Mouse (Mus musculus) G1E (cell line): Measurements from ENCODE around the gene Serp1. TPM values are rescaled to one million over a fixed set of nuclear protein-coding genes. Genes with fewer than 3 reads are reported as not detected.

Experiments
- ATAC-seq: 2 replicates; pipeline ENCODE4 v1.8.0; 2016; ENCODE audit warnings: mild to moderate bottlenecking; ENCODE audit not compliant: insufficient number of reproducible peaks, poor library complexity, low FRiP score, severe bottlenecking; ENCODE audit errors: extremely low read depth
- DNase-seq: peaks from one replicate; pipeline ENCODE4 v3.0.0; 2012; ENCODE audit warnings: low spot score
- H3K27me3 ChIP-seq: 2 replicates; pipeline ENCODE4 v1.6.1; 2012; ENCODE audit warnings: mild to moderate bottlenecking, low read length, inconsistent platforms; ENCODE audit not compliant: insufficient read depth
- H3K36me3 ChIP-seq: replicated peaks from 2 replicates; pipeline ENCODE3; 2012; ENCODE audit warnings: mild to moderate bottlenecking, inconsistent platforms
- H3K4me1 ChIP-seq: 2 replicates; pipeline ENCODE4 v1.6.1; 2012; ENCODE audit warnings: low read depth, low read length, inconsistent platforms, mixed read lengths; ENCODE audit not compliant: insufficient read depth
- H3K4me3 ChIP-seq: 2 replicates; pipeline ENCODE4 v1.5.1; 2012; ENCODE audit warnings: low read depth, mild to moderate bottlenecking, inconsistent platforms, low read length, moderate library complexity, mixed read lengths
- H3K9me3 ChIP-seq: replicated peaks from 2 replicates; pipeline ENCODE4 v1.6.1; 2012; ENCODE audit warnings: inconsistent platforms
- CTCF ChIP-seq: IDR thresholded peaks from 2 replicates; pipeline ENCODE4 v1.5.1; 2012; ENCODE audit warnings: low read depth, low read length, inconsistent platforms, mixed read lengths
- GATA1 ChIP-seq: IDR thresholded peaks from 2 replicates; pipeline ENCODE4 v1.6.1; 2012; ENCODE audit warnings: borderline replicate concordance, low read length, inconsistent platforms, mixed read lengths
- GATA2 ChIP-seq: IDR thresholded peaks from 2 replicates; pipeline ENCODE4 v1.6.1; 2012; ENCODE audit warnings: low read depth, low read length, inconsistent platforms, borderline replicate concordance
- POLR2AphosphoS5 ChIP-seq: IDR thresholded peaks from 2 replicates; pipeline ENCODE4 v1.6.1; 2012; ENCODE audit warnings: low read depth, low read length, inconsistent platforms; ENCODE audit not compliant: insufficient replicate concordance
- TAL1 ChIP-seq: conservative IDR thresholded peaks from 2 replicates; pipeline ENCODE4 v1.6.1; 2012; ENCODE audit warnings: low read depth, low read length, inconsistent platforms, mixed read lengths
- polyA plus RNA-seq: library from polyadenylated mRNA; stranded (reverse); fragments of >175 nt; gene quantifications from 2 replicates; pipeline ENCODE4 v1.2.3, GENCODE M21; 2012
- total RNA-seq, 2 experiments: library from RNA; stranded (forward) in 1 of 2; stranded (reverse) in 1 of 2; fragments of 200-1000 nt in 1 of 2; fragments of >200 nt in 1 of 2; fragmentation: Nextera tagmentation in 1 of 2; gene quantifications; 2 replicates each; pipeline ENCODE4 v1.2.3; 2014 to 2017

Serp1 gene
- total and polyA plus RNA-seq, 3 experiments = 60.5 to 102 (median 89.9) TPM

DNA sequence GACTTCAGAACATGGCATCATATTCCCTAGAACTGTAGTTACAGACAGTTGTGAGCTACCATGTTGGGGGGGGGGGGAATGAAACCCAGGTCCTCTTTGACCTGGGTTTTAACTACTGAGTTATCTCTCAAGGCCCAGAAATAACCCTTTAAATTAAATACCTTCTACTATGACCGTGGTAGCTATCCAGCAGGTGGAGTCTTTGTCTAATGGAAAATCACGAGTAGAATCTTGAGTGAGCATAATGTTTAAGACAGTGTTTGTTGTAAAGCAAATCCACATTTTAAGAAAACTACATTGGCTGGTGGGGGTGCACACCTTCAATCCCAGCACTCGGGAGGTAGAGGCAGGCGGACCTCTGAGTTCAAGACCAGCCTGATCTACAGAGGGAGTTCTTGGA, 12.2 kb downstream of the Serp1 start:
- Histone ChIP-seq H3K4me1 (peaks cover 3% of the 10 kb centered on the region; the same call in 1 of the 2 replicates), H3K27me3 (peaks cover 15% of the 10 kb centered on the region; the same call in 1 of the 2 replicates), H3K36me3 (no peaks in the 10 kb centered on the region), H3K9me3 (no peaks in the 10 kb centered on the region), H3K4me3 (no peak overlapping the region)
- DNase-seq (no peak), ATAC-seq (no peak)
- TF ChIP-seq GATA2 (no peak), POLR2AphosphoS5 (no peak), GATA1 (no peak), CTCF (no peak), TAL1 (no peak)

DNA sequence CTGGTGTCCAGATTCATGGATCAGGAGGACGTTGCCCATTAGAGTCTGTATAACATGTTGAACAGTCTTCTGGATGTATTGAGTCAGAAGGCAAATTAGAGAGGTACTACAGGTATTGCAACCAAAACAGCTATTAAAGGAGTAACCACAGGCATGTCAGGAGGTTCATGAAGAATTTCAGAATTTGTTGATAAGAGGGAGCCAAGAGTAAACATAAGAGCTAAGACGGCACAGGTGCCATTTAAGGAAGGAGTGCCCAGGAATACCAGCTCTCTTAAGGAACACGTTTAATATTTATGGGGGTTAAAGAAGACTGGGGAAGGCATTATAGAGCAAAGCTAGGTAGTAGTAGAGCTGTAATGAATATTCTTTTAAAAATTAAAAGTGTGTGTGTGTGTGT, 13.0 kb downstream of the Serp1 start:
- DNase-seq = no peak
- Histone ChIP-seq H3K4me3 (no peak overlapping the region), H3K4me1 (peaks cover 3% of the 10 kb centered on the region; the same call in 1 of the 2 replicates), H3K36me3 (no peaks in the 10 kb centered on the region), H3K27me3 (peaks cover 15% of the 10 kb centered on the region; the same call in 1 of the 2 replicates), H3K9me3 (no peaks in the 10 kb centered on the region)
- TF ChIP-seq GATA2 (no peak), POLR2AphosphoS5 (no peak), TAL1 (no peak), CTCF (no peak), GATA1 (no peak)
- ATAC-seq = no peak

DNA sequence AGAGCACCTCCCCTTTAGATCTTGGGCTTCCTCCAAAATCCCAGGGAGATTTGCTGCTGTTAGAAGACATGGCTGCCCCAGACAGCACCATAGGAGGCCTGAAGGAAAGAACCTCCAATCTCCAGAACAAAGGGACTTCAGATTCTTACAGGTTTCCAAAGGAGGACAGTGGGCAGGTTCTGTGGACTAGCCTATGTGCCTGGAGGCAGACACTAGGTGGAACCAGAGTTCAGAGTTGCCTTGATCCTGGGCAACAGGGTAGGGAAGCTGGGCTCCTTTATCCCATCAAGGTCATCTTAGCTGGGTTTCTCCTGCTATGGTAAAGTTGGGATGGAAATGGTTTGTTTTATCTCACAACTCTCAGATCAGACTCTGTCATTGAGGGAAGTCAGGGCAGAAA, 14.1 kb downstream of the Serp1 start:
- no peaks in the 10 kb centered on the region for H3K36me3 ChIP-seq
- H3K9me3 ChIP-seq = no peaks in the 10 kb centered on the region
- H3K4me1 ChIP-seq = peaks cover 1% of the 10 kb centered on the region; the same call in 1 of the 2 replicates
- H3K4me3 ChIP-seq = no peak overlapping the region
- ATAC-seq = no peak
- TF ChIP-seq CTCF (no peak), POLR2AphosphoS5 (no peak), GATA2 (no peak), TAL1 (no peak), GATA1 (no peak)
- H3K27me3 ChIP-seq = peaks cover 15% of the 10 kb centered on the region; the same call in 1 of the 2 replicates
- DNase-seq = no peak

- Histone ChIP-seq H3K4me3 (no peak overlapping the region), H3K27me3 (peaks cover 19% of the 10 kb centered on the region; the same call in 1 of the 2 replicates), H3K9me3 (no peaks in the 10 kb centered on the region), H3K36me3 (no peaks in the 10 kb centered on the region), H3K4me1 (peaks cover 2% of the 10 kb centered on the region; the same call in 1 of the 2 replicates)
- no peak for DNase-seq
- no peak for ATAC-seq
- TF ChIP-seq TAL1 (no peak), GATA2 (no peak), CTCF (no peak), POLR2AphosphoS5 (no peak), GATA1 (no peak)
These were observed 17.5 kb downstream of the Serp1 start for GRCm38 (mm10) chr3:58508020-58508750.

GRCm38 (mm10) chr3:58504676-58505075, 21.0 kb downstream of the Serp1 start:
- Histone ChIP-seq H3K9me3 (no peaks in the 10 kb centered on the region), H3K36me3 (no peaks in the 10 kb centered on the region), H3K27me3 (peaks cover 8% of the 10 kb centered on the region; the same call in 1 of the 2 replicates), H3K4me3 (no peak overlapping the region), H3K4me1 (peaks cover 4% of the 10 kb centered on the region; the same call in 1 of the 2 replicates)
- DNase-seq (no peak), ATAC-seq (no peak)
- TF ChIP-seq GATA1 (no peak), GATA2 (no peak), POLR2AphosphoS5 (no peak), CTCF (no peak), TAL1 (no peak)

- TF ChIP-seq POLR2AphosphoS5 (no peak), GATA2 (no peak), TAL1 (no peak), GATA1 (no peak), CTCF (no peak)
- no peak for DNase-seq
- Histone ChIP-seq H3K36me3 (no peaks in the 10 kb centered on the region), H3K4me1 (peaks cover 4% of the 10 kb centered on the region; the same call in 1 of the 2 replicates), H3K4me3 (no peak overlapping the region), H3K9me3 (no peaks in the 10 kb centered on the region), H3K27me3 (0 out of 2 replicates have a peak, but pooled peaks cover 4% of the 10 kb centered on the region)
- peak; percentile 34 for ATAC-seq
These were observed 21.9 kb downstream of the Serp1 start for GRCm38 (mm10) chr3:58503720-58504333.
